Mouse (Mus musculus) liver, embryonic 14 days (tissue): ENCODE results near the gene Atp6v0e2. TPM values are rescaled to one million over a fixed set of nuclear protein-coding genes. Genes with fewer than 3 reads are reported as not detected.

ENCODE experiments used
- polyA plus RNA-seq: library from polyadenylated mRNA; depleted of rRNA; stranded (reverse); fragments of >200 nt; gene quantifications from 2 replicates; pipeline ENCODE4 v1.2.3, GENCODE M21; 2012; rRNA removed

The Atp6v0e2 gene
- 0.75 and 0.96 TPM in 2 replicates for polyA plus RNA-seq

DNA sequence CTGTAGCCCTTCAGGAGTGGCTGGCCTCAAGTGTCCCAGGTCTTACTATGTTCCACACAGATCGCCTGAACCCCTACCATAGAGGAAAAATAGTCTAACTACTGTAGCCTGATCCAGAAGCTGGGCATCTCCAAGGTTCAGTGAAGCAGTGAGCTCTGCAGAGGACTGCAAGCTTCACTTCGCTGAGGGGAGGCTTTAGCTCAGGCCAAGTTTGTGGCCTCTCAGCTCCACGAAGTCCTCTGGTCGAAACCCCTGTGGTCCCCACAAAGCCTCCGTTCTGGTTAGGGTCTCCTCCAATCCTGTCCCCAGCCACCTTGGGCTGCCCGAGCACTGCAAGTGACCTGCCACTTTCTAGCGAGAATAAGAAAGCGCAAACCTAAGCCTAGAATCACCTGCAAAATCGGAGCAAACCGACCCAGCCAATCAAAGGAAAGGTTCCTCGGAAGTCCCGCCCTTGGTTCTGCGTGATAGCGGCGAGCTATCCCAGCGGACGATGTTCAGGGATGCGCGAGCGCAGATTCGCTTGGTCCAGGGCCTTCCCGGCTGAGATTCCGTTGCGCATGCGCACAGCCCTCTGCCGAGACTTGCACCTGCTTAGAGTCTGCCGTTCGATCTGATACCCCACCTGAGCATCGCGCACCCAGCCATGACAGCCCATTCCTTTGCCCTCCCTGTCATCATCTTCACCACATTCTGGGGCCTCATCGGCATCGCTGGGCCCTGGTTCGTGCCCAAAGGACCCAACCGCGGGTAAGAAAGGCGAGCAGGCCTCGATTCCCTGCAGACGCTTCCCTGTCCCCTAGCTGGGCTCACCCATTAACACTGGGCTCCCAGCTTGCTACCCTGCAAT lies at the start of gene Atp6v0e2:
Atp6v0e2 (plus strand) TSS at position 511 of the 850 bp plus-strand sequence.

DNA sequence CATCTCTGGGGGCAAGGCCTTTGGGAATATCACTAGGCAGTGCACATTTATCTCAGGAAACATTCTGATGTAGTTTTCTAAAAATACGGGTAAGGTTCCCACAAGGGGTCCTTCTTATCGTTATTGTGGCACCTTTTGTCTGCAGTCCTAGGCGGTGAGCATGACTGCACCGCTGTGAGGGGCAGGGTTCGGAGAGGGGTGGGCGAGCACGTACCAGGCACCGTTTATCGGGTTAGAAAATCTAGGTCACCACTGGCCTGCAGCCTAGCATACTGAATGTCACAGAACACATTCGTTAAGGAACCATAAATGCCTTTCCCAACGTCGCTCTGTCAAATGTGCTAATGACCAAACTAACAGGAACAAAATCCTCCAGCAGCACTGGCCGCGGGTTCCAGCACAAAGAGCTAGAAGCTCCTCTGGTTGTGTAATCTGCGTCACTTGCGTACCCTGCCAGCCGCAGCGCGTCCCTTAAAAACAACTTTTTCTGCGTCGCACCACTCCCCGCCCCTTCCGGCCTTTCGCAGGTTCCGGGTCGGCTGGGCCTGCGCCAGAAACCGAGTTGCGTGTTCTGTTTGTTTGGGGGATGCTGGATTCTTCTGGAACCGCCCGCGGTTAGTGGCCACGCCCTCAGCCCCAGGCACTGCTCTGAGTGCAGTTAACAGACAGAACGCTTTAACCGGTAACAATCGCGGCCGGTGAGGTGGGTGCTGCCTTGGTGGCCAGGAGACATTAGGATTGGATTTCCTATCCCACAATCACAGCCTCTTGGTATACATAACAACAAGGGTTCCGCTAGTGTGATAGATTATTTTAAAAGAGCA lies 17.1 kb downstream of the Atp6v0e2 start, which contains the start of gene Lrrc61:
Lrrc61 (plus strand) TSS at position 517 of the 824 bp plus-strand sequence.

DNA sequence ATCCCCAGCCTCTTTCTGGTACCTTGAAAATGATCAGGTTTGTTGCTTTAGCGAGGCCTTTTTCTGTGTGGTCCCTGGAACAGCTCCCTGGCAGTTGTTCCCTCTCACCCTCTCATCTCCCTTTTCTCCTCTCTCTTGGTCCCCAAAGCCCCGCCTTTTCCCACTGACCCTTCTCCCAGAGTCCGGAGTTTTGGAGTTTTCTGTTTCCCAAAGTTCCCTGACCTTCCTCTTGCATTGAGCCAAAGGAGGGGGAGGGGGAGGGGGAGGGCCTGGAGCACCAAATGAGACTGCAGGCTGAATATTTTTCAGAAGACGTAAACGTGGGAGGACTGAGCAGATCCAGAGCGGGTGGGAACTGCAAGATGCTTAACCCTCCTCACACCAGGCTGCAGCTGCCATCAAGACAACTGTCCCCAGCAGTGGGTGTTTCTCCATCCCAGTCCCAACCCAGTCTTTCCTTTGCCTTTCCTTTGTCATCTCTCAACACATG lies 35.2 kb downstream of the Atp6v0e2 start, which contains the start of gene Rarres2:
Rarres2 (minus strand) TSS at position 218 of the 490 bp plus-strand sequence.

DNA sequence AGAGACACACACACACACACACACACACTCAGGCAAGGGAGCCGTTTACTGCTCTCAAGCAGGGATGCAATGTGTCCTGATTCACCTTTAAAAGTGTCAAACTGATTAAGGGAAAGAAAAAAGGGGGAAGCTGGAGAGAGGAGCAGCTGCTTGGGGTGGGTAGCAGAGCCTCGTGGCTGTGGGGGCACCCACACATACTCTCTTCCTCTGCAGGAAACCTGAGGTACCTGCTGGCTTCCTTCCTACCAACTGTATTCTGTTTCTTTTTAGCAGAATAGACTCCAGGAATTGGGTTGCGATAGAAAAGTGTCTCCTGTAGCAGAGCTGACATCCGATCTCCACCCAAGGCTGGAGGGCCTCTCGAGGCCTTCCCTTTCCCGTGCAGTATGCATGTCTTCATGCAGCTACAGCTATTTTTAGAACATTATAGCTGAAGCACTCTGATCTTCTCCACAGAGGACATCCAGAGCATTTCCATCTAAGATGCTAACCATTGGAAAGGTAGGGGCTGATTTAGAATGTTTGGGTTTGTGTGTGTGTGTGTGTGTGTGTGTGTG lies 51.9 kb downstream of the Atp6v0e2 start, which contains the start of gene Gm45021:
Gm45021 (plus strand) TSS at position 417 of the 557 bp plus-strand sequence.

Other genes starting within 250 kb of the Atp6v0e2 start
- gene Krba1, start 142.0 kb upstream of the Atp6v0e2 start, polyA plus RNA-seq = 1.8 and 1.9 TPM in 2 replicates
- gene Zfp467, start 91.8 kb upstream of the Atp6v0e2 start, polyA plus RNA-seq = 1.9 and 2.2 TPM in 2 replicates
- gene Sspo, start 89.4 kb upstream of the Atp6v0e2 start, polyA plus RNA-seq = 0.07 TPM in 2 replicates
- gene Lrrc61, start 17.2 kb downstream of the Atp6v0e2 start, polyA plus RNA-seq = 2.5 and 2.8 TPM in 2 replicates
- 12.1 and 13.8 TPM in 2 replicates for gene Rarres2, start 35.2 kb downstream of the Atp6v0e2 start, polyA plus RNA-seq
- gene Gm45021, start 52.0 kb downstream of the Atp6v0e2 start, polyA plus RNA-seq = 0.41 TPM in 1 of 2 replicates, not detected in the other
- 5.9 and 6.6 TPM in 2 replicates for gene Repin1, start 56.3 kb downstream of the Atp6v0e2 start, polyA plus RNA-seq
- not detected in 2 replicates for gene Gm44965, start 56.3 kb downstream of the Atp6v0e2 start, polyA plus RNA-seq
- gene Zfp775, start 64.4 kb downstream of the Atp6v0e2 start, polyA plus RNA-seq = 0.93 and 1.00 TPM in 2 replicates
- gene AI854703, start 89.1 kb downstream of the Atp6v0e2 start, polyA plus RNA-seq = 0.24 and 0.33 TPM in 2 replicates
- gene Gimap8, start 109.6 kb downstream of the Atp6v0e2 start, polyA plus RNA-seq = 1.4 and 1.7 TPM in 2 replicates
- gene Gimap9, start 138.5 kb downstream of the Atp6v0e2 start, polyA plus RNA-seq = 8.1 and 8.4 TPM in 2 replicates
- 5.8 and 6.2 TPM in 2 replicates for gene Gimap4, start 146.9 kb downstream of the Atp6v0e2 start, polyA plus RNA-seq
- 4.6 and 5.2 TPM in 2 replicates for gene Gimap6, start 170.6 kb downstream of the Atp6v0e2 start, polyA plus RNA-seq
- 0.37 and 1.2 TPM in 2 replicates for gene Gm28053, start 181.0 kb downstream of the Atp6v0e2 start, polyA plus RNA-seq
- 0.06 TPM in 1 of 2 replicates, not detected in the other for gene Gimap7, start 181.0 kb downstream of the Atp6v0e2 start, polyA plus RNA-seq
- 1.4 and 1.7 TPM in 2 replicates for gene Gimap1, start 201.4 kb downstream of the Atp6v0e2 start, polyA plus RNA-seq
- gene Gimap5, start 208.6 kb downstream of the Atp6v0e2 start, polyA plus RNA-seq = 1.7 TPM in 2 replicates
- gene Gimap3, start 233.2 kb downstream of the Atp6v0e2 start, polyA plus RNA-seq = 0.05 TPM in 2 replicates